Mouse (Mus musculus): ENCODE measurements around the gene Helz. TPM values are rescaled to one million over a fixed set of nuclear protein-coding genes. Genes with fewer than 3 reads are reported as not detected.

Gene Helz
- polyA plus RNA-seq, 1 experiment from 2014 or later: 29.8 TPM

DNA sequence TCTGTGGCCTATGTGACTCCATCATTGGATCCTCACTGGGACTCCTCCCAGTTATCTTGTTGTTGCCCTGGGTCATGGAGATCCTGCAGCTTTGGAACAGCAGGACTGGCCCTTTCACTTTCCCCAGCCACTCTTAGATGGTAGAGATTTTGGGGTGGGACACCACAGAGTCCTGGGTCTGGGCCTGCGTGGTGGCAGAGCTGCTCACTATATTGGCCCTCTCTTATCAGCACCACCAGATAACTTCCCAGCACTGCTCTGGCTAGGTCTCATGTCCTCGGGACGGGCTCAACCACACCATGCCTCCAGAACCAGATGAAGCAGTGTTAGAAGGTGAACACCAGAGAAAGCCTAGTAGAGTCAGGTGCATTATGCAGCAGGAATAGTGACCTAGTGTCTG, 99.6 kb downstream of the Helz start:
- no peaks in the 10 kb centered on the region for H3K9me3 ChIP-seq (ENCODE audit: control insufficient read depth, low read length)
- H3K4me1 ChIP-seq (ENCODE audit: control insufficient read depth, insufficient read depth, low read length): peaks cover 15% of the 10 kb centered on the region
- H3K36me3 ChIP-seq (ENCODE audit: control insufficient read depth, insufficient read depth, low read length): peaks cover 54% of the 10 kb centered on the region
- no peak overlapping the region for H3K27ac ChIP-seq (ENCODE audit: low read depth, low read length)
- no peaks in the 10 kb centered on the region for H3K27me3 ChIP-seq (ENCODE audit: control insufficient read depth, insufficient read depth, low read length)
- no peak overlapping the region for H3K4me3 ChIP-seq (ENCODE audit: low read length)
- no peak overlapping the region for H3K4me2 ChIP-seq (replicated peaks; ENCODE audit: low read depth, low read length)
- no peak for ATAC-seq (ENCODE audit: low FRiP score, low TSS enrichment)
- H3K9ac ChIP-seq (ENCODE audit: low read depth, low read length): no peak overlapping the region
- WGBS: 97% methylated on average over 3 of the region's 3 CpGs

DNA sequence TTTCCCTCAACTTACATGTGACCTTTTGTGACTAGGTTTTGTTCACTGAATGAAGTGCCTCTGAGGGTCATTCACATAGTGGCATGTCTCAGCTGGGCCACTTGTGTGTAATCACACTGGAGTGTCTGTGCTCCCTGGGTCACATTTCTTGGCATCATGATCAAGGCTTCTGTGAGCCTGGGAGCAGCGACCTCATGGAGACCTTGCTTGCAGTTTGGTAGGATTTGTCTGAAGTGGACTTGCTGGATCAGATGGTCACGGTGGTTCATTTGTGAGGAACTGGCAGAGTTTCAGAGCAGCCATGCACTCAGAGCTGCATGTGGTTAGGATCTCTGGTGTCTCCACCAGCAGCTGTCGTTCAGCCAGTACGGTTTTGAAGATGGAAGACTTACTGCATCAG, 100.9 kb downstream of the Helz start:
- H3K9me3 ChIP-seq (ENCODE audit: control insufficient read depth, low read length): no peaks in the 10 kb centered on the region
- no peaks in the 10 kb centered on the region for H3K27me3 ChIP-seq (ENCODE audit: control insufficient read depth, insufficient read depth, low read length)
- H3K9ac ChIP-seq (ENCODE audit: low read depth, low read length): no peak overlapping the region
- H3K36me3 ChIP-seq (ENCODE audit: control insufficient read depth, insufficient read depth, low read length): peaks cover 53% of the 10 kb centered on the region
- H3K4me1 ChIP-seq (ENCODE audit: control insufficient read depth, insufficient read depth, low read length): peaks cover 19% of the 10 kb centered on the region
- no peak overlapping the region for H3K27ac ChIP-seq (ENCODE audit: low read depth, low read length)
- H3K4me2 ChIP-seq (replicated peaks; ENCODE audit: low read depth, low read length): no peak overlapping the region
- no peak for ATAC-seq (ENCODE audit: low FRiP score, low TSS enrichment)
- 89% methylated on average over 4 of the region's 4 CpGs for WGBS
- H3K4me3 ChIP-seq (ENCODE audit: low read length): no peak overlapping the region

- no peak overlapping the region for H3K27ac ChIP-seq (ENCODE audit: low read depth, low read length)
- WGBS: 93% methylated on average over 14 of the region's 14 CpGs
- ATAC-seq (ENCODE audit: low FRiP score, low TSS enrichment): no peak
- no peak overlapping the region for H3K4me2 ChIP-seq (replicated peaks; ENCODE audit: low read depth, low read length)
- peaks cover 45% of the 10 kb centered on the region for H3K36me3 ChIP-seq (ENCODE audit: control insufficient read depth, insufficient read depth, low read length)
- no peak overlapping the region for H3K9ac ChIP-seq (ENCODE audit: low read depth, low read length)
- no peaks in the 10 kb centered on the region for H3K27me3 ChIP-seq (ENCODE audit: control insufficient read depth, insufficient read depth, low read length)
- H3K4me1 ChIP-seq (ENCODE audit: control insufficient read depth, insufficient read depth, low read length): peaks cover 19% of the 10 kb centered on the region
- H3K4me3 ChIP-seq (ENCODE audit: low read length): no peak overlapping the region
- no peaks in the 10 kb centered on the region for H3K9me3 ChIP-seq (ENCODE audit: control insufficient read depth, low read length)
These were observed 101.7 kb downstream of the Helz start for GRCm38 (mm10) chr11:107649458-107649857.

DNA sequence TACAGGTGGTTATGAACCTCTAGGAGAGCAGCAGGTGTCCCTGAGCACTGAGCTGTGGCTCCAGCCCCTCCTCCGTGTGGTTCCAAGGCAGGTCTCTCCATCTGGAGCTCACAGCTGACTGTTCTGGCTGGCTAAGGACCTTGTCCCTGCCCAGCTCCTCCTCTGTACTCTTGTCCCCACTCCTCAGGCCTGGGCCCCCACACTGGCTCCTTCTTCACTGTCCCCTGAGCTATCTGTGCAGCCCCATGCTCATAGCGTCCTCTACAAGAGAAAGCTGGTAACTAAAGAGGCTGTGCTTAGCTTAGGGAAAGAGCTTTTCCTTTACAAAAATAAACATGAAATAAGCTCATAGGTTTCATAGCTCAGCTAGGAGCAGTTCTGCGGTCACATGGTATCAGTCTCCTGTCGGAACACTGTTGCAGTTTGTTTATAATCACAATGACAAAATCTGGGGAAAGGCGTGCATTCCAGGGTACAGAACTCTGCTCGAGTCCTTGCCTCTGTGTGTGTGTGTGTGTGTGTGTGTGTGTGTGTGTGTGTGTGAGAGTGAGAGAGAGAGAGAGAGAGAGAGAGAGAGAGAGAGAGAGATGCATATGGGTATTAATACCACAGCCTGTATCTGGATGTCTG, 102.8 kb downstream of the Helz start:
- no peak overlapping the region for H3K4me3 ChIP-seq (ENCODE audit: low read length)
- WGBS: 83% methylated on average over 6 of the region's 6 CpGs
- no peak overlapping the region for H3K4me2 ChIP-seq (replicated peaks; ENCODE audit: low read depth, low read length)
- H3K9me3 ChIP-seq (ENCODE audit: control insufficient read depth, low read length): no peaks in the 10 kb centered on the region
- H3K36me3 ChIP-seq (ENCODE audit: control insufficient read depth, insufficient read depth, low read length): peaks cover 40% of the 10 kb centered on the region
- H3K9ac ChIP-seq (ENCODE audit: low read depth, low read length): no peak overlapping the region
- H3K27me3 ChIP-seq (ENCODE audit: control insufficient read depth, insufficient read depth, low read length): no peaks in the 10 kb centered on the region
- peaks cover 19% of the 10 kb centered on the region for H3K4me1 ChIP-seq (ENCODE audit: control insufficient read depth, insufficient read depth, low read length)
- H3K27ac ChIP-seq (ENCODE audit: low read depth, low read length): no peak overlapping the region; the same call in 1 of the 2 replicates
- 0 out of 2 replicates have a peak, but pooled peaks have one; percentile 46 for ATAC-seq (ENCODE audit: low FRiP score, low TSS enrichment)

- Histone ChIP-seq H3K4me2 (replicated peaks; ENCODE audit: low read depth, low read length) (no peak overlapping the region), H3K4me1 (ENCODE audit: control insufficient read depth, insufficient read depth, low read length) (peaks cover 19% of the 10 kb centered on the region), H3K4me3 (ENCODE audit: low read length) (no peak overlapping the region), H3K36me3 (ENCODE audit: control insufficient read depth, insufficient read depth, low read length) (peaks cover 41% of the 10 kb centered on the region), H3K27me3 (ENCODE audit: control insufficient read depth, insufficient read depth, low read length) (no peaks in the 10 kb centered on the region), H3K9ac (ENCODE audit: low read depth, low read length) (no peak overlapping the region), H3K27ac (ENCODE audit: low read depth, low read length) (no peak overlapping the region; the same call in 1 of the 2 replicates), H3K9me3 (ENCODE audit: control insufficient read depth, low read length) (no peaks in the 10 kb centered on the region)
- ATAC-seq (ENCODE audit: low FRiP score, low TSS enrichment): no peak
- 66% methylated on average over 7 of the region's 7 CpGs for WGBS
These were observed 103.7 kb downstream of the Helz start for GRCm38 (mm10) chr11:107651391-107651790.

DNA sequence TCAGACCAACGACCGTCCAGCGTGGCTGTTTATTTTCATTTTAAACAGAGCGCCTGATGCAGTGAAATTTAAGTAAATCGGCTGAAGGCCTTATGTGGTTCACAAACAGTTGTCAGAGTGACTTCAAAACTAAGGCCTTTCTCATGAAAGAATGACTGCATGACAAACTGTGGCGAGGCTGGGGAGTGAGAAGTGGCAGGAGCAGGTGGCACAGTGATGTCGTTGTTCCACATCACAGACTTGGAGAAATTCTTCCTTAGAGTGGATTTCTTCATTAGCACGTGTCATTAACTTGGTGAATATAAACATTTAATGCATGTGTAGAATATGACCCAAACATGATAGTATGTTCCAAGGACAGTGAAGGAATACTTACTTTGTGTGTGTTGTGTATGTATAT, 104.4 kb downstream of the Helz start:
- no peak for ATAC-seq (ENCODE audit: low FRiP score, low TSS enrichment)
- no peak overlapping the region for H3K9ac ChIP-seq (ENCODE audit: low read depth, low read length)
- no peak overlapping the region for H3K27ac ChIP-seq (ENCODE audit: low read depth, low read length)
- no peak overlapping the region for H3K4me2 ChIP-seq (replicated peaks; ENCODE audit: low read depth, low read length)
- H3K4me1 ChIP-seq (ENCODE audit: control insufficient read depth, insufficient read depth, low read length): peaks cover 19% of the 10 kb centered on the region
- H3K36me3 ChIP-seq (ENCODE audit: control insufficient read depth, insufficient read depth, low read length): peaks cover 44% of the 10 kb centered on the region
- no peaks in the 10 kb centered on the region for H3K9me3 ChIP-seq (ENCODE audit: control insufficient read depth, low read length)
- 48% methylated on average over 8 of the region's 8 CpGs for WGBS
- H3K27me3 ChIP-seq (ENCODE audit: control insufficient read depth, insufficient read depth, low read length): no peaks in the 10 kb centered on the region
- H3K4me3 ChIP-seq (ENCODE audit: low read length): no peak overlapping the region

- no peak overlapping the region for H3K9ac ChIP-seq (ENCODE audit: low read depth, low read length)
- no peak for ATAC-seq (ENCODE audit: low FRiP score, low TSS enrichment)
- H3K36me3 ChIP-seq (ENCODE audit: control insufficient read depth, insufficient read depth, low read length): peaks cover 30% of the 10 kb centered on the region; the same call in 1 of the 2 replicates
- no peak overlapping the region for H3K4me2 ChIP-seq (replicated peaks; ENCODE audit: low read depth, low read length)
- H3K27ac ChIP-seq (ENCODE audit: low read depth, low read length): no peak overlapping the region
- H3K9me3 ChIP-seq (ENCODE audit: control insufficient read depth, low read length): no peaks in the 10 kb centered on the region
- peaks cover 19% of the 10 kb centered on the region for H3K4me1 ChIP-seq (ENCODE audit: control insufficient read depth, insufficient read depth, low read length)
- H3K27me3 ChIP-seq (ENCODE audit: control insufficient read depth, insufficient read depth, low read length): no peaks in the 10 kb centered on the region
- H3K4me3 ChIP-seq (ENCODE audit: low read length): no peak overlapping the region
- 92% methylated on average over 4 of the region's 4 CpGs for WGBS
These were observed 107.8 kb downstream of the Helz start for GRCm38 (mm10) chr11:107655538-107655937.

DNA sequence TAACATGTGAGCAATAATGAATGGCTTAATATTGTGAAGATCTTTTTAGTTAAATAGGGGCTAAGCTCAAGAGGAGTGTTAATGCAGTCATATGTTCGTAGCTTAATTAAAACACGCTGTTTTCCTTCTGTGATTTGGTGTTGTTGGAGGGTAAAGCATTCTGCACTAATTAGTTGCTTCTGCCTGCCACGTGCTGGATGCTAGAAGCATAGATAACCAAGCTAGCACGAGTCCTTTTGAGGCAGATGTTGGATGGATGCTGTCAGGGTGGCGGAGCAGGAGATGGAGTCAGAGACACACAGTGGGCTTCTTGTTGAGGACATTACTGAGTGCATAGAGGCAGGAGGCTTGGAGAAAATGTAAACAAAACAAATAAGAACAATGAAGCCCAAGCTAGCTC, 109.4 kb downstream of the Helz start:
- no peak overlapping the region for H3K9ac ChIP-seq (ENCODE audit: low read depth, low read length)
- no peaks in the 10 kb centered on the region for H3K27me3 ChIP-seq (ENCODE audit: control insufficient read depth, insufficient read depth, low read length)
- H3K27ac ChIP-seq (ENCODE audit: low read depth, low read length): no peak overlapping the region
- no peaks in the 10 kb centered on the region for H3K9me3 ChIP-seq (ENCODE audit: control insufficient read depth, low read length)
- peaks cover 40% of the 10 kb centered on the region for H3K36me3 ChIP-seq (ENCODE audit: control insufficient read depth, insufficient read depth, low read length)
- no peak overlapping the region for H3K4me2 ChIP-seq (replicated peaks; ENCODE audit: low read depth, low read length)
- WGBS: 91% methylated on average over 5 of the region's 5 CpGs
- H3K4me1 ChIP-seq (ENCODE audit: control insufficient read depth, insufficient read depth, low read length): peaks cover 6% of the 10 kb centered on the region; the same call in 1 of the 2 replicates
- no peak for ATAC-seq (ENCODE audit: low FRiP score, low TSS enrichment)
- H3K4me3 ChIP-seq (ENCODE audit: low read length): no peak overlapping the region

DNA sequence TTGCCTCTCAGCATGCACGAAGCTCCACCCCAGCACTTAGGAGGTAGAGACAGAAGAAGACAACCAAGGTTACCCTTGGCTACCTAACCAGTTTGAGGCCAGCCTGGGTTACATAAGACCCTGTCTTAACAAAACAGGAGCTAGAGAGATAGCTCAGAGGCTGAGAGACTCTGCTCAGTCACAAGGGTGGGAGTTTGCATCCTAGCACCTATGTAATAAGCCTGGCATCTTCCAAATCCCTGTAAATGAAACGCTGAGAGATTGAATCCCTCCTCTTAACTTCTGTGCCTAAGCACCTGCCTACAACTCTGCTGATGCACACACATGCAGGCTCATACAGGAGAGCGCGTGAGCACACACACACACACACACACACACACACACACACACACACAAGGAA, 112.7 kb downstream of the Helz start:
- H3K36me3 ChIP-seq (ENCODE audit: control insufficient read depth, insufficient read depth, low read length): peaks cover 67% of the 10 kb centered on the region

More for the DNA sequence above, 112.7 kb downstream of the Helz start:
- Histone ChIP-seq H3K27me3 (ENCODE audit: control insufficient read depth, insufficient read depth, low read length) (no peaks in the 10 kb centered on the region), H3K27ac (ENCODE audit: low read depth, low read length) (no peak overlapping the region), H3K4me2 (replicated peaks; ENCODE audit: low read depth, low read length) (no peak overlapping the region), H3K9ac (ENCODE audit: low read depth, low read length) (no peak overlapping the region), H3K4me3 (ENCODE audit: low read length) (no peak overlapping the region), H3K4me1 (ENCODE audit: control insufficient read depth, insufficient read depth, low read length) (no peaks in the 10 kb centered on the region), H3K9me3 (ENCODE audit: control insufficient read depth, low read length) (no peaks in the 10 kb centered on the region)
- ATAC-seq (ENCODE audit: low FRiP score, low TSS enrichment): no peak
- 94% methylated on average over 4 of the region's 4 CpGs for WGBS

Measured in kidney, embryonic 14.5 days (tissue).